Mouse (Mus musculus): Measurements from ENCODE around the gene Dusp11. TPM values are rescaled to one million over a fixed set of nuclear protein-coding genes. Genes with fewer than 3 reads are reported as not detected.

Gene Dusp11
- polyA plus RNA-seq, 1 experiment from 2014 or later, result 45.0 TPM

Other genes starting within 250 kb of the Dusp11 start
- not detected in 2 replicates for gene Nat8f7, start 248.5 kb downstream of the Dusp11 start, polyA plus RNA-seq (2014; fragmentation: Nextera tagmentation; extraction: Ambion mirVana)
- not detected in 2 replicates for gene Nat8f3, start 195.9 kb downstream of the Dusp11 start, polyA plus RNA-seq (2014; fragmentation: Nextera tagmentation; extraction: Ambion mirVana)
- gene Nat8f6, start 140.7 kb downstream of the Dusp11 start, polyA plus RNA-seq (2014; fragmentation: Nextera tagmentation; extraction: Ambion mirVana), result not detected in 2 replicates
- gene Nat8f5, start 140.7 kb downstream of the Dusp11 start, polyA plus RNA-seq (2014; fragmentation: Nextera tagmentation; extraction: Ambion mirVana), result not detected in 2 replicates
- gene Nat8, start 129.6 kb downstream of the Dusp11 start, polyA plus RNA-seq (2014; fragmentation: Nextera tagmentation; extraction: Ambion mirVana), result not detected in 2 replicates
- not detected in 2 replicates for gene Nat8f2, start 92.5 kb downstream of the Dusp11 start, polyA plus RNA-seq (2014; fragmentation: Nextera tagmentation; extraction: Ambion mirVana)
- 4.2 and 4.7 TPM in 2 replicates for gene Nat8f4, start 56.8 kb downstream of the Dusp11 start, polyA plus RNA-seq (2014; fragmentation: Nextera tagmentation; extraction: Ambion mirVana)
- 27.5 and 34.0 TPM in 2 replicates for gene Tprkb, start 49.8 kb downstream of the Dusp11 start, polyA plus RNA-seq (2014; fragmentation: Nextera tagmentation; extraction: Ambion mirVana)
- 5.8 and 6.4 TPM in 2 replicates for gene Nat8f1, start 46.0 kb downstream of the Dusp11 start, polyA plus RNA-seq (2014; fragmentation: Nextera tagmentation; extraction: Ambion mirVana)
- not detected in 2 replicates for gene Figla, start 54.5 kb upstream of the Dusp11 start, polyA plus RNA-seq (2014; fragmentation: Nextera tagmentation; extraction: Ambion mirVana)
- 65.8 and 67.0 TPM in 2 replicates for gene Add2, start 67.0 kb upstream of the Dusp11 start, polyA plus RNA-seq (2014; fragmentation: Nextera tagmentation; extraction: Ambion mirVana)
- 2.0 and 2.2 TPM in 2 replicates for gene Tgfa, start 233.6 kb upstream of the Dusp11 start, polyA plus RNA-seq (2014; fragmentation: Nextera tagmentation; extraction: Ambion mirVana)